Mouse (Mus musculus): ENCODE results near the gene Rad18. TPM values are rescaled to one million over a fixed set of nuclear protein-coding genes. Genes with fewer than 3 reads are reported as not detected.

Gene Rad18
- total RNA-seq, 1 experiment from 2014 or later, result 72.9 TPM

Other genes with a start within 250 kb of the Rad18 start
- not detected in 2 replicates for gene Cav3, start 237.2 kb downstream of the Rad18 start, total RNA-seq (2017)
- gene Oxtr, start 206.7 kb downstream of the Rad18 start, total RNA-seq (2017), result 0.09 TPM in 1 of 2 replicates, not detected in the other

All from common myeloid progenitor, adult 5-6 weeks (primary cell).